Mouse (Mus musculus): ENCODE results near the gene Pbx3. TPM values are rescaled to one million over a fixed set of nuclear protein-coding genes. Genes with fewer than 3 reads are reported as not detected.

The Pbx3 gene
- polyA plus RNA-seq, 1 experiment from 2014 or later = 177 TPM

- no peak overlapping the region for H3K4me3 ChIP-seq (ENCODE audit: low read depth, low read length)
- ATAC-seq (ENCODE audit: low read depth) = no peak
- H3K9ac ChIP-seq (replicated peaks; ENCODE audit: low read depth, low read length) = no peak overlapping the region
- no peaks in the 10 kb centered on the region for H3K9me3 ChIP-seq (ENCODE audit: control insufficient read depth, low read length)
- H3K27me3 ChIP-seq (ENCODE audit: control insufficient read depth, insufficient read depth, low read length) = no peaks in the 10 kb centered on the region
- H3K4me2 ChIP-seq (ENCODE audit: low read depth, low read length) = no peak overlapping the region
- H3K27ac ChIP-seq (ENCODE audit: low read depth, low read length) = no peak overlapping the region
- WGBS = 92% methylated on average over 3 of the region's 3 CpGs
- no peaks in the 10 kb centered on the region for H3K36me3 ChIP-seq (ENCODE audit: control insufficient read depth, insufficient read depth, low read length)
- H3K4me1 ChIP-seq (ENCODE audit: control insufficient read depth, insufficient read depth, low read length) = peaks cover 3% of the 10 kb centered on the region; the same call in 1 of the 2 replicates
These were observed 215.2 kb downstream of the Pbx3 start for GRCm38 (mm10) chr2:34157746-34158145.

DNA sequence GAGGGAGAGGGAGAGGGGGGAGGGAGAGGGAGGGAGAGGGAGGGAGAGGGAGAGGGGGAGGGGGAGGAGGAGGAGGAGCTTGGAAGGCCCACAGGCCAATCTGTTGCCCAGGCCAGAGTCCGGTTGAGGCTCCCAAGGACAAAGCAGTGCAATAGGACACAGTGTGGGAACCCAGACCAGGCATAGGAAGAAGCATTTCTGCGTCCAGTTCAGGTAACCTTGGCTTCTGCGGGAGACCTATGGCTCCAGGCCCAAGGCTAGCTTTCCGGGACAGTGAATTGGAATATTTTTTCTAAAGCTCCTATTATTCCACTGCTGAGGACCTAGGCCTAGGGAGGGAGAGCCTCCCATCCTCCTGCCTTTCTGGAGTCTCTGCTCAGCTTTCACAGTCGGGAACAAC lies 218.1 kb downstream of the Pbx3 start:
- 58% methylated on average over 5 of the region's 5 CpGs for whole genome bisulfite sequencing
- Histone ChIP-seq H3K27ac (ENCODE audit: low read depth, low read length) (no peak overlapping the region), H3K9me3 (ENCODE audit: control insufficient read depth, low read length) (no peaks in the 10 kb centered on the region), H3K4me1 (ENCODE audit: control insufficient read depth, insufficient read depth, low read length) (peaks cover 3% of the 10 kb centered on the region; the same call in 1 of the 2 replicates), H3K27me3 (ENCODE audit: control insufficient read depth, insufficient read depth, low read length) (no peaks in the 10 kb centered on the region), H3K9ac (replicated peaks; ENCODE audit: low read depth, low read length) (no peak overlapping the region), H3K36me3 (ENCODE audit: control insufficient read depth, insufficient read depth, low read length) (no peaks in the 10 kb centered on the region), H3K4me2 (ENCODE audit: low read depth, low read length) (no peak overlapping the region), H3K4me3 (ENCODE audit: low read depth, low read length) (no peak overlapping the region)
- ATAC-seq (ENCODE audit: low read depth) = no peak

DNA sequence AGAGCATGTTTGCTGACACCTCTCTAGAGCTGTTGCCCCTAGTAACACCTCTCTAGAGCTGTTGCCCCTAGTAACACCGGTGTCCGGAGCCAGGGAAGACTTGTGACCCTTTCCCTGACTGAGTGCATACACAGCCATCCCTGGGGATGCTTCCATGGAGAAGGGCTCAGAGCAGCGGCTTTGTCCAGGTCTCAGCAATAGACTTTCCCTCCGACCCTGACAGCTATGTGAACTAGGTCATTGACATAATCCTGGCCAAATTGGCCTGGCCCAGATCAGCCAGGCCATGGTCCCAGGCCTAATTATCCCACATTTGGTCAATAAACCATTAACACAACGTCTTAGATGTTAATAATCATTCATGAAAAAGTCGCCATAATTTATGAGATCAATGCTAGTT lies 219.6 kb downstream of the Pbx3 start:
- no peak for ATAC-seq (ENCODE audit: low read depth)
- 73% methylated on average over 6 of the region's 6 CpGs for WGBS

GRCm38 (mm10) chr2:34150560-34150959 lies 222.4 kb downstream of the Pbx3 start:
- Histone ChIP-seq H3K9ac (replicated peaks; ENCODE audit: low read depth, low read length) (no peak overlapping the region), H3K27me3 (ENCODE audit: control insufficient read depth, insufficient read depth, low read length) (no peaks in the 10 kb centered on the region), H3K4me3 (ENCODE audit: low read depth, low read length) (no peak overlapping the region), H3K4me1 (ENCODE audit: control insufficient read depth, insufficient read depth, low read length) (peaks cover 11% of the 10 kb centered on the region; the same call in 1 of the 2 replicates), H3K4me2 (ENCODE audit: low read depth, low read length) (no peak overlapping the region), H3K9me3 (ENCODE audit: control insufficient read depth, low read length) (no peaks in the 10 kb centered on the region), H3K36me3 (ENCODE audit: control insufficient read depth, insufficient read depth, low read length) (no peaks in the 10 kb centered on the region), H3K27ac (ENCODE audit: low read depth, low read length) (no peak overlapping the region)
- no peak for ATAC-seq (ENCODE audit: low read depth)
- WGBS = 92% methylated on average over 4 of the region's 4 CpGs

More for the DNA sequence above, 219.6 kb downstream of the Pbx3 start:
- Histone ChIP-seq H3K27ac (ENCODE audit: low read depth, low read length) (no peak overlapping the region), H3K27me3 (ENCODE audit: control insufficient read depth, insufficient read depth, low read length) (no peaks in the 10 kb centered on the region), H3K9me3 (ENCODE audit: control insufficient read depth, low read length) (no peaks in the 10 kb centered on the region), H3K36me3 (ENCODE audit: control insufficient read depth, insufficient read depth, low read length) (no peaks in the 10 kb centered on the region), H3K4me1 (ENCODE audit: control insufficient read depth, insufficient read depth, low read length) (peaks cover 3% of the 10 kb centered on the region; the same call in 1 of the 2 replicates), H3K4me3 (ENCODE audit: low read depth, low read length) (no peak overlapping the region), H3K9ac (replicated peaks; ENCODE audit: low read depth, low read length) (no peak overlapping the region), H3K4me2 (ENCODE audit: low read depth, low read length) (no peak overlapping the region)

DNA sequence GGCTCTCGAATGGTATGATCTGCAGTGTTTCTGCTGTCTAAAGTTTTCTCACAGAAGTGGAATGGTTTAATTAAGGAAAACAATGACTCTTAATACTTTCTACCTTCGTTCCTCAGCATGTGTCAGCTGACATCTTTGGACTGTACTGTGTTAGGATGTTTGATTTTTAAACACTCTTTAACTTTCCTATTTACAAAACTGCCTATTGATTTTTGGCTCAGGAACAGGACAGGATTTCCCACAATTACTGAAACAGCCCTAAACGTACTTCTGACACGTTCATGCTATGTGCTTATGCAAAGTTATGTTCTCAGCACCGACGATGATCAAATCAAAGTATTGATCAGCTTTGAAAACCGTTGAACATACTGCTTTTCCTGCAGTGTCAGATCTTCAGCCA lies 224.7 kb downstream of the Pbx3 start:
- no peak overlapping the region for H3K4me2 ChIP-seq (ENCODE audit: low read depth, low read length)
- no peak overlapping the region for H3K4me3 ChIP-seq (ENCODE audit: low read depth, low read length)
- no peak for ATAC-seq (ENCODE audit: low read depth)
- peaks cover 11% of the 10 kb centered on the region; the same call in 1 of the 2 replicates for H3K4me1 ChIP-seq (ENCODE audit: control insufficient read depth, insufficient read depth, low read length)
- H3K36me3 ChIP-seq (ENCODE audit: control insufficient read depth, insufficient read depth, low read length) = no peaks in the 10 kb centered on the region
- no peaks in the 10 kb centered on the region for H3K27me3 ChIP-seq (ENCODE audit: control insufficient read depth, insufficient read depth, low read length)
- no peak overlapping the region for H3K27ac ChIP-seq (ENCODE audit: low read depth, low read length)
- no peak overlapping the region for H3K9ac ChIP-seq (replicated peaks; ENCODE audit: low read depth, low read length)
- no peaks in the 10 kb centered on the region for H3K9me3 ChIP-seq (ENCODE audit: control insufficient read depth, low read length)
- WGBS = 81% methylated on average over 7 of the region's 7 CpGs

DNA sequence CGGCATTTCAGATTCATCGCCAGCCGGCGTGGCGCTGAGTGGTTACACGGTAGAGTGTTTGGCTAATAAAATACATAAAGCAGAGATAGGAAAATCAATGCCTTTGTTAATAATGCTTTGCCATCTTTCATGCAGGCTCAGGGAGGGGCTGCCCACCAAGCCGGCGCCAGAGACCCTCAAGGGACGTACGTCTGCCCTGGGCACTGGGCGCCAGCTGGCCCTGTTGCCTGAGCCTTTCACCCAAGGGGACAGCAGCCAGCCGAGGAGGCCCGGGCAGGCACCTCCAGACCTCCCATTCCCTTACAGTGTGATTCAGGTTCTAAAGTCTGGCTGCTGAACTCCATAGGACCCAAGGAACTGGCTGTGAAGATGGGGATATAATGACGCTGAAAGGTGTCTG lies 225.5 kb downstream of the Pbx3 start:
- Histone ChIP-seq H3K9me3 (ENCODE audit: control insufficient read depth, low read length) (no peaks in the 10 kb centered on the region), H3K4me3 (ENCODE audit: low read depth, low read length) (no peak overlapping the region), H3K9ac (replicated peaks; ENCODE audit: low read depth, low read length) (no peak overlapping the region), H3K4me2 (ENCODE audit: low read depth, low read length) (no peak overlapping the region), H3K27ac (ENCODE audit: low read depth, low read length) (0 out of 2 replicates have a peak overlapping the region, but pooled peaks have one; percentile 39), H3K4me1 (ENCODE audit: control insufficient read depth, insufficient read depth, low read length) (peaks cover 11% of the 10 kb centered on the region; the same call in 1 of the 2 replicates), H3K27me3 (ENCODE audit: control insufficient read depth, insufficient read depth, low read length) (no peaks in the 10 kb centered on the region), H3K36me3 (ENCODE audit: control insufficient read depth, insufficient read depth, low read length) (no peaks in the 10 kb centered on the region)
- peak; percentile 56 for ATAC-seq (ENCODE audit: low read depth)
- WGBS = 51% methylated on average over 14 of the region's 14 CpGs

DNA sequence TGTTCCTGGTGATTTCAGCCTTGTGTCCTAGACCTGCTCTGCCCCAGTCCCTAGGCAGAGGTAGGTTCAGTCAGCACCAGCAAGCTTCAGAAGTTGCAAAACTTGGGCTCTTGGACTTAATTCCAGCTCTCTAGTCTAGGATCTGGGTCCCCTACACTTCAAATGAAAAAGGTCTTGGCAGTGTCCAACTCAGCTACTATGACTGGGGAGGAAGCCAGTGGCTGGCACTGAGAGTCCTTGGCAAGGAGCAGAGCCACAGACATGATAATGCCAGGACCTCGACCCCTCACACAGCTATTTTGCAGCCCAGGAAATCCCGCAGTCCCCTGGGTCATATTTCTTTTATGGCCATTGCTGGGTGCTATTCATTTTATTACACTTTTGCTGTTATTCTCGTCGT lies 225.9 kb downstream of the Pbx3 start:
- WGBS = 25% methylated on average over 4 of the region's 4 CpGs
- H3K9ac ChIP-seq (replicated peaks; ENCODE audit: low read depth, low read length) = no peak overlapping the region
- H3K4me1 ChIP-seq (ENCODE audit: control insufficient read depth, insufficient read depth, low read length) = peaks cover 11% of the 10 kb centered on the region; the same call in 1 of the 2 replicates
- H3K9me3 ChIP-seq (ENCODE audit: control insufficient read depth, low read length) = no peaks in the 10 kb centered on the region
- H3K27me3 ChIP-seq (ENCODE audit: control insufficient read depth, insufficient read depth, low read length) = no peaks in the 10 kb centered on the region
- H3K4me2 ChIP-seq (ENCODE audit: low read depth, low read length) = no peak overlapping the region
- no peak overlapping the region for H3K4me3 ChIP-seq (ENCODE audit: low read depth, low read length)
- ATAC-seq (ENCODE audit: low read depth) = 0 out of 2 replicates have a peak, but pooled peaks have one; percentile 2
- H3K36me3 ChIP-seq (ENCODE audit: control insufficient read depth, insufficient read depth, low read length) = no peaks in the 10 kb centered on the region
- H3K27ac ChIP-seq (ENCODE audit: low read depth, low read length) = no peak overlapping the region

- no peak overlapping the region for H3K9ac ChIP-seq (replicated peaks; ENCODE audit: low read depth, low read length)
- H3K27me3 ChIP-seq (ENCODE audit: control insufficient read depth, insufficient read depth, low read length) = no peaks in the 10 kb centered on the region
- H3K9me3 ChIP-seq (ENCODE audit: control insufficient read depth, low read length) = no peaks in the 10 kb centered on the region
- H3K4me1 ChIP-seq (ENCODE audit: control insufficient read depth, insufficient read depth, low read length) = peaks cover 11% of the 10 kb centered on the region; the same call in 1 of the 2 replicates
- WGBS = 91% methylated on average over 1 of the region's 1 CpGs
- no peak overlapping the region for H3K4me2 ChIP-seq (ENCODE audit: low read depth, low read length)
- no peaks in the 10 kb centered on the region for H3K36me3 ChIP-seq (ENCODE audit: control insufficient read depth, insufficient read depth, low read length)
- no peak overlapping the region for H3K27ac ChIP-seq (ENCODE audit: low read depth, low read length)
- H3K4me3 ChIP-seq (ENCODE audit: low read depth, low read length) = no peak overlapping the region
- ATAC-seq (ENCODE audit: low read depth) = no peak
These were observed 226.5 kb downstream of the Pbx3 start for GRCm38 (mm10) chr2:34146431-34146830.

GRCm38 (mm10) chr2:34139470-34140158 lies 233.3 kb downstream of the Pbx3 start:
- H3K4me2 ChIP-seq (ENCODE audit: low read depth, low read length) = no peak overlapping the region
- no peak overlapping the region for H3K4me3 ChIP-seq (ENCODE audit: low read depth, low read length)
- no peak for ATAC-seq (ENCODE audit: low read depth)
- H3K4me1 ChIP-seq (ENCODE audit: control insufficient read depth, insufficient read depth, low read length) = no peaks in the 10 kb centered on the region
- no peak overlapping the region for H3K9ac ChIP-seq (replicated peaks; ENCODE audit: low read depth, low read length)
- no peaks in the 10 kb centered on the region for H3K36me3 ChIP-seq (ENCODE audit: control insufficient read depth, insufficient read depth, low read length)
- no peaks in the 10 kb centered on the region for H3K9me3 ChIP-seq (ENCODE audit: control insufficient read depth, low read length)
- WGBS = 86% methylated on average over 5 of the region's 5 CpGs
- H3K27me3 ChIP-seq (ENCODE audit: control insufficient read depth, insufficient read depth, low read length) = no peaks in the 10 kb centered on the region
- no peak overlapping the region for H3K27ac ChIP-seq (ENCODE audit: low read depth, low read length)

Data from neural tube, embryonic 14.5 days (tissue).